Mouse (Mus musculus): Measurements from ENCODE around the gene Rnf149.

DNA sequence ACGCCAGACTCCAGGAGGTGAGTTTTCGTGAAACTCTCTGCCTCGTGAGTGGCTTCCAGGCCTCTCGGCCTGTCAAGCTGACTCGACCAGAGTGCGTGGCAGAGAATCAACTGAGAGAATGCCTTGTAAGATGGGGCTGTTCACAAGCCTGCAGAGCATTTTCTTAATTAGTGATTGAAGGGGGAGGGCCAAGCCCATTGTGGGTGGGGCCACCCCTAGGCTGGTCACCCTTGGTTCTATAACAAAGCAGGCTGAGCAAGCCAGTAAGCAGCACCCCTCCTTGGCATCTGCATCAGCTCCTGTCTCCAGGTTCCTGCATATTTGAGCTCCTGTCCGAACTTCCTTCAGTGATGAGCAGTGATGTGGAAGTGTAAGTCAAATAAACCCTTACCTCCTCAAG is 55.9 kb downstream of the Rnf149 start:
- TF ChIP-seq CTCF (IDR thresholded peaks at IDR 0.05; ENCODE audit: insufficient read depth, low read depth, low read length): no peak
- TF ChIP-seq POLR2A (IDR thresholded peaks at IDR 0.05; ENCODE audit: insufficient read depth, low read depth, low read length): no peak
